Comparison of ENCODE assay signal across 20 mouse cellular contexts in the genomic region with DNA sequence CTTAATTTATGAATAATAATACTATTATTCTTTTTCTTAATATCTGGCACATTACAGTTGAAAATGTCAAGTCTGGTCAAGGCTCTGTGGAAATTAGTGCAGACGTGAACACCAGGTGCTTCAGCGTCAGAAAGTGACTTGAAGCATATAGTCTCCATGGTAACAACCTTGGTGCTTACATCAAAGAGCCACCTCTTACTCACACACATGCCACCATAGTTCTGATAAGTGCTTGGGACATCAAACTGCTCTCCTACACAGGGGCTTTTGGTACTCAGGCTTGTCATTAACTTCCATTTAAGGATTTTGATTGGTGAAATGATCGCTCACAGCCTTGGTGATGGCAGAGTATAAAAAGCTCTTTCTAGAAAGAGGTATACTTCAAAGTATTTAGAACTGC.
DNase-seq lines count a peak whose midpoint lies in the region; ATAC-seq and TF ChIP-seq lines count a peak whose summit lies in the region.
"Had no signal": no experiment of that assay in that cellular context is flagged by ENCODE, and none has a peak within 500 bp of the region (broad histone marks: within the 10 kb centered on the region; RNA-seq: fewer than 3 reads in every experiment).

No protein-coding gene starts in this region.

- H3K4me1 ChIP-seq in midbrain, embryonic 13.5 days (replicated peaks): peaks cover 27% of the 10 kb centered on the region
- H3K4me1 ChIP-seq in midbrain, embryonic 11.5 days (ENCODE audit: control insufficient read depth, insufficient read depth, low read length): peaks cover 4% of the 10 kb centered on the region
- H3K4me1 ChIP-seq: intestine, embryonic 15.5 days had no signal

- intact Hi-C loops in heart, postnatal 36 days (cut with DNase I): no loop called here

- no peaks in the 10 kb centered on the region for H3K36me3 ChIP-seq in midbrain, embryonic 13.5 days
- no peaks in the 10 kb centered on the region for H3K36me3 ChIP-seq in midbrain, embryonic 11.5 days (ENCODE audit: control insufficient read depth, insufficient read depth, low read length)
- H3K36me3 ChIP-seq: forebrain, embryonic 10.5 days; heart, embryonic 10.5 days; heart, embryonic 13.5 days; hindbrain, embryonic 10.5 days; hindbrain, embryonic 13.5 days; intestine, embryonic 15.5 days had no signal

- no peak overlapping the region for H3K9ac ChIP-seq in midbrain, embryonic 13.5 days (replicated peaks)
- H3K9ac ChIP-seq in midbrain, embryonic 11.5 days (ENCODE audit: low read length): no peak overlapping the region
- H3K9ac ChIP-seq: forebrain, postnatal 0 days; heart, embryonic 13.5 days; hindbrain, embryonic 13.5 days; intestine, embryonic 15.5 days had no signal

- H3K4me3 ChIP-seq in midbrain, embryonic 13.5 days (replicated peaks): no peak overlapping the region
- H3K4me3 ChIP-seq in midbrain, embryonic 11.5 days (ENCODE audit: low read depth, low read length): no peak overlapping the region
- H3K4me3 ChIP-seq: forebrain, embryonic 10.5 days; gastrocnemius, adult 2 months; heart, adult 2 months; heart, embryonic 10.5 days; heart, embryonic 13.5 days; hindbrain, embryonic 10.5 days; hindbrain, embryonic 13.5 days; intestine, embryonic 15.5 days had no signal

- no peak for TF ChIP-seq CTCF in brain, embryonic 14.5 days (IDR thresholded peaks at IDR 0.05; ENCODE audit: borderline replicate concordance, extremely low read depth, insufficient read depth, insufficient read length)

- peak; percentile 30 for DNase-seq in heart, adult 11 months
- DNase-seq in heart, postnatal 36 days: no peak
- DNase-seq in midbrain, embryonic 11.5 days (ENCODE audit: low spot score, missing footprints): no peak
- peak; percentile 55 for DNase-seq in brain, embryonic 14.5 days (ENCODE audit: low read depth)
- DNase-seq in adrenal gland, adult 18-20 months (ENCODE audit: low spot score in 2 of 2): no peak
- DNase-seq: adrenal gland, adult 8-10 months; adrenal gland, postnatal 25 days; cerebellum, postnatal 14 days; forebrain, postnatal 0 days; gastrocnemius, adult 2 months; gastrocnemius, postnatal 14 days; heart, adult 2 months had no signal

- WGBS in midbrain, embryonic 13.5 days: 65% methylated on average over 3 of the region's 3 CpGs
- WGBS in midbrain, embryonic 11.5 days: 87% methylated on average over 3 of the region's 3 CpGs

- no peaks in the 10 kb centered on the region for H3K9me3 ChIP-seq in midbrain, embryonic 13.5 days
- H3K9me3 ChIP-seq in midbrain, embryonic 11.5 days (ENCODE audit: control insufficient read depth, low read length): no peaks in the 10 kb centered on the region
- H3K9me3 ChIP-seq: forebrain, embryonic 10.5 days; heart, embryonic 10.5 days; heart, embryonic 13.5 days; hindbrain, embryonic 10.5 days; hindbrain, embryonic 13.5 days; intestine, embryonic 15.5 days had no signal

- no peak overlapping the region for H3K4me2 ChIP-seq in midbrain, embryonic 13.5 days (replicated peaks)
- H3K4me2 ChIP-seq in midbrain, embryonic 11.5 days: no peak overlapping the region
- H3K4me2 ChIP-seq: heart, embryonic 13.5 days; hindbrain, embryonic 13.5 days; intestine, embryonic 15.5 days had no signal

- no peak for TF ChIP-seq POLR2A in brain, embryonic 14.5 days (IDR thresholded peaks at IDR 0.05; ENCODE audit: borderline replicate concordance, extremely low read depth, insufficient read depth, insufficient read length, poor library complexity, severe bottlenecking)

- H3K27me3 ChIP-seq in midbrain, embryonic 13.5 days: no peaks in the 10 kb centered on the region
- H3K27me3 ChIP-seq in midbrain, embryonic 11.5 days (ENCODE audit: control insufficient read depth, insufficient read depth, low read length): no peaks in the 10 kb centered on the region
- H3K27me3 ChIP-seq: heart, embryonic 13.5 days; hindbrain, embryonic 13.5 days; intestine, embryonic 15.5 days had no signal

- H3K27ac ChIP-seq in midbrain, embryonic 13.5 days: no peak overlapping the region
- no peak overlapping the region for H3K27ac ChIP-seq in midbrain, embryonic 11.5 days (ENCODE audit: low read depth, low read length)
- H3K27ac ChIP-seq: forebrain, embryonic 10.5 days; gastrocnemius, adult 2 months; heart, adult 2 months; heart, embryonic 10.5 days; heart, embryonic 13.5 days; hindbrain, embryonic 10.5 days; hindbrain, embryonic 13.5 days; intestine, embryonic 15.5 days had no signal

- peak; percentile 55 for ATAC-seq in midbrain, embryonic 13.5 days
- ATAC-seq in midbrain, embryonic 11.5 days (ENCODE audit: low FRiP score): no peak
- ATAC-seq: CD4-positive, CD25-positive, alpha-beta regulatory T cell, adult 4 months; forebrain, postnatal 0 days; intestine, embryonic 15.5 days had no signal

Comparison
In these comparisons a context has a peak if more than half of its experiments do, and no peak if none do; other contexts are left out.
1. DNase-seq: peak in heart, adult 11 months (single experiment) and brain, embryonic 14.5 days (single experiment); none in heart, postnatal 36 days (0 of 2), midbrain, embryonic 11.5 days (single experiment) and adrenal gland, adult 18-20 months (0 of 2).